Mouse (Mus musculus) cerebellum, adult 2 months (tissue): Measurements from ENCODE around the gene Cdh23.

ENCODE experiments used
- CTCF ChIP-seq: fragments of 200-500 bp; IDR thresholded peaks from 2 replicates; pipeline ENCODE4 v1.5.1; 2011; ENCODE audit warnings: low read depth, mild to moderate bottlenecking, control low read depth, low read length, moderate library complexity, borderline replicate concordance; ENCODE audit not compliant: insufficient read depth
- POLR2A ChIP-seq: fragments of 200-500 bp; IDR thresholded peaks from 2 replicates; pipeline ENCODE4 v1.6.1; 2011; ENCODE audit warnings: low read length, control low read depth, borderline replicate concordance; ENCODE audit not compliant: insufficient read depth

DNA sequence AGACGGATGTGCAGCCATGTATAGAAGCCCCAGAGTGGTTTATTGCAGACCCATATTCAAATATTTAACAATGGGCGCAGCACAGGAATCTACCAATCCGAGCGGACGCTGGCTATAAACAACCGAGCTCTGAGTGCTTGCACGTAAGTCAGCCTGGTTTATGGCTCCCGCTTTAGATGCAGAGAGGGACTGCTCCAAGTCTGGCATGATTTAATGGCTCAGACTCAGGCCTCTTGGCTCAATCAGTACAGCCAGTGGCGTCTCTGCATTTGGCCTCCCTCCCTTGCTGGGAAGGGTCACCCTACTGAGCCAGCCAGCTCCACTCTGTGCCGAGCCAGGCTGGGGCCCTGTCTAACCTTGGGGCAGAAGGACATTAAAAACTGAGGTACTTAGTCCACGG lies 94.1 kb downstream of the Cdh23 start:
- no peak for TF ChIP-seq POLR2A
- TF ChIP-seq CTCF = no peak
